Mouse (Mus musculus): ENCODE measurements at regions not wholly inside any gene's neighbourhood (a gene's known extent, or its start where the extent isn't known, plus 50 kb on each side); places are given as distances from the start of the nearest gene placed in this dataset.

- no peak for DNase-seq (ENCODE audit: extremely low spot score in 1 of 2, low spot score in 2 of 2)
- intact Hi-C loops (cut with DNase I): no loop called here
These were observed 132.5 kb downstream of the Gm11146 start for GRCm38 (mm10) chr16:77469328-77469875.

GRCm38 (mm10) chr16:77467216-77467615 lies 134.7 kb downstream of the Gm11146 start:
- intact Hi-C loops (cut with DNase I): no loop called here

GRCm38 (mm10) chr16:77464623-77465022 lies 137.3 kb downstream of the Gm11146 start:
- no peak for DNase-seq (ENCODE audit: extremely low spot score in 1 of 2, low spot score in 2 of 2)
- intact Hi-C loops (cut with DNase I): no loop called here

More at GRCm38 (mm10) chr16:77467216-77467615, 134.7 kb downstream of the Gm11146 start:
- DNase-seq (ENCODE audit: extremely low spot score in 1 of 2, low spot score in 2 of 2): no peak

GRCm38 (mm10) chr16:77461922-77462321 lies 140.0 kb downstream of the Gm11146 start:
- intact Hi-C loops (cut with DNase I): no loop called here
- no peak for DNase-seq (ENCODE audit: extremely low spot score in 1 of 2, low spot score in 2 of 2)

- DNase-seq (ENCODE audit: extremely low spot score in 1 of 2, low spot score in 2 of 2): no peak
- intact Hi-C loops (cut with DNase I): no loop called here
These were observed 140.4 kb downstream of the Gm11146 start for GRCm38 (mm10) chr16:77461459-77461858.

GRCm38 (mm10) chr16:77459651-77460050 lies 142.2 kb downstream of the Gm11146 start:
- DNase-seq (ENCODE audit: extremely low spot score in 1 of 2, low spot score in 2 of 2): no peak
- intact Hi-C loops (cut with DNase I): no loop called here

GRCm38 (mm10) chr16:77444647-77445046 lies 157.2 kb downstream of the Gm11146 start:
- intact Hi-C loops (cut with DNase I): loop anchor here (10.0 kb wide), 1 partner anchor 710 kb away; no protein-coding TSS in a partner anchor
- DNase-seq (ENCODE audit: extremely low spot score in 1 of 2, low spot score in 2 of 2): no peak

- intact Hi-C loops (cut with DNase I): loop anchor here (10.0 kb wide), 1 partner anchor 711 kb away; no protein-coding TSS in a partner anchor
- peak in 1 of 2 experiments; percentile 62 for DNase-seq (ENCODE audit: extremely low spot score in 1 of 2, low spot score in 2 of 2)
These were observed 157.9 kb downstream of the Gm11146 start for GRCm38 (mm10) chr16:77444006-77444405.

GRCm38 (mm10) chr16:77443318-77443717 lies 158.6 kb downstream of the Gm11146 start:
- intact Hi-C loops (cut with DNase I): loop anchor here (10.0 kb wide), 1 partner anchor 711 kb away; no protein-coding TSS in a partner anchor
- no peak for DNase-seq (ENCODE audit: extremely low spot score in 1 of 2, low spot score in 2 of 2)

GRCm38 (mm10) chr16:77442866-77443265 lies 159.0 kb downstream of the Gm11146 start:
- intact Hi-C loops (cut with DNase I): loop anchor here (10.0 kb wide), 1 partner anchor 712 kb away; no protein-coding TSS in a partner anchor
- no peak for DNase-seq (ENCODE audit: extremely low spot score in 1 of 2, low spot score in 2 of 2)

- intact Hi-C loops (cut with DNase I): no loop called here
- DNase-seq (ENCODE audit: extremely low spot score in 1 of 2, low spot score in 2 of 2): no peak
These were observed 170.5 kb downstream of the Gm11146 start for GRCm38 (mm10) chr16:77431345-77431744.

GRCm38 (mm10) chr16:77422385-77423363 lies 179.2 kb downstream of the Gm11146 start:
- peak in 1 of 2 experiments; percentile 34 for DNase-seq (ENCODE audit: extremely low spot score in 1 of 2, low spot score in 2 of 2)
- intact Hi-C loops (cut with DNase I): loop anchor here (5.0 kb wide), 3 partner anchors 170 to 220 kb away; no protein-coding TSS in a partner anchor

GRCm38 (mm10) chr16:77421591-77422024 lies 180.3 kb downstream of the Gm11146 start:
- peak; percentile 45 to 46 for DNase-seq (ENCODE audit: extremely low spot score in 1 of 2, low spot score in 2 of 2)
- intact Hi-C loops (cut with DNase I): loop anchor here (2.0 to 5.0 kb wide), 4 partner anchors 79 to 221 kb away; no protein-coding TSS in a partner anchor

GRCm38 (mm10) chr16:77421001-77421400 lies 180.9 kb downstream of the Gm11146 start:
- intact Hi-C loops (cut with DNase I): loop anchor here (2.0 to 5.0 kb wide), 4 partner anchors 80 to 221 kb away; no protein-coding TSS in a partner anchor
- DNase-seq (ENCODE audit: extremely low spot score in 1 of 2, low spot score in 2 of 2): no peak

- no peak for DNase-seq (ENCODE audit: extremely low spot score in 1 of 2, low spot score in 2 of 2)
- intact Hi-C loops (cut with DNase I): loop anchor here (2.0 to 5.0 kb wide), 4 partner anchors 81 to 222 kb away; no protein-coding TSS in a partner anchor
These were observed 181.6 kb downstream of the Gm11146 start for GRCm38 (mm10) chr16:77420136-77420860.

- DNase-seq (ENCODE audit: extremely low spot score in 1 of 2, low spot score in 2 of 2): no peak
- intact Hi-C loops (cut with DNase I): loop anchor here (5.0 kb wide), 1 partner anchor 87 kb away; no protein-coding TSS in a partner anchor
These were observed 182.7 kb downstream of the Gm11146 start for GRCm38 (mm10) chr16:77419116-77419735.

- intact Hi-C loops (cut with DNase I): loop anchor here (5.0 kb wide), 1 partner anchor 86 kb away; no protein-coding TSS in a partner anchor
- DNase-seq (ENCODE audit: extremely low spot score in 1 of 2, low spot score in 2 of 2): no peak
These were observed 183.4 kb downstream of the Gm11146 start for GRCm38 (mm10) chr16:77418486-77418885.

- peak; percentile 28 to 60 for DNase-seq (ENCODE audit: extremely low spot score in 1 of 2, low spot score in 2 of 2)
- intact Hi-C loops (cut with DNase I): loop anchor here (5.0 kb wide), 1 partner anchor 85 kb away; no protein-coding TSS in a partner anchor
These were observed 184.1 kb downstream of the Gm11146 start for GRCm38 (mm10) chr16:77417791-77418190.
